Mouse (Mus musculus): Measurements from ENCODE around the gene Glod4.

Gene Glod4

DNA sequence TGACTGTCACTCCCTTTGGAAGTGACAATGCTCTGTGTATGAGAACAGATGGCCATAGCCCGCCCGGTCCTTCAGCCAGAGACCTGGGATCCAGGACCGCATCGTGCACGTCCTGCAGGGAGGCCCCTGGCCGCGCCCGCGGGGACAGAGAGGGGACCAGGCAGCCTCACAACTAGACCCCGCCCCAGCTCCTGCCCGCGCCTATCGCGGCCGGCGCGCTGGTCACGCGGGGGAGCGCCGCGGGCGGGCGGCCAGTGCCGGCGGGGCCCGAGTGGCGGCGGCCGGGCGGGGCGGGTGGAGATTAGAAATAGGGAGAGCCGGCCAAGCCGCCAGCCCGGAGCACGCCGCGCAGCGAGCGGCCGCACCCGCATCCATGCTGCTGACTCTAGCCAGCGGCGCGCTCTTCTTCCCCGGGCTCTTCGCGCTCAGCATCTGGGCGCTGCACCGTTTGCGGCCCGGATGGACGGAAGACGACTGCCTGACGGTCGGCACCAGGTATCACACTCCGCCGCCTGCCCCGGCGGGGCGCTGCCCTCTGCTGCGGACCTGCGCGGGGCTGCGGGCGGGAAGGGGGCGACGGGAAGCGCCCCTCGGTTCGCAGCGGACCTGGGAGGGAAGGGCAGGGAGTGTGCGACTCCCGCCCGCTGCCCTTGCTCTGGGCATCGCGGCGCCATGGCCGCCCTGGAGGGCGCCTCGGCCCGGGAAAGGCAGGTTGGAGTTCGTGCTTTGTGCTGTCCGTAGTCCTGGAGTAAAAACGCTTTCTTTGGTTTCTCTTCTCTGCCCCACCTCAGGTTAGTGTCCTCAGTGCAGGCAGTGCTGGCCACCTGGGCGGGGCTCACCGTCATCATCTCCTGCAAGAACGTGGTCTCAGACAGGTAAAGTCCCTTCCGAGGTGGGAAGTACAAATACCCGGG, 41.5 kb downstream of the Glod4 start:
- peak; percentile 84 for DNase-seq (ENCODE audit: low spot score)

DNA sequence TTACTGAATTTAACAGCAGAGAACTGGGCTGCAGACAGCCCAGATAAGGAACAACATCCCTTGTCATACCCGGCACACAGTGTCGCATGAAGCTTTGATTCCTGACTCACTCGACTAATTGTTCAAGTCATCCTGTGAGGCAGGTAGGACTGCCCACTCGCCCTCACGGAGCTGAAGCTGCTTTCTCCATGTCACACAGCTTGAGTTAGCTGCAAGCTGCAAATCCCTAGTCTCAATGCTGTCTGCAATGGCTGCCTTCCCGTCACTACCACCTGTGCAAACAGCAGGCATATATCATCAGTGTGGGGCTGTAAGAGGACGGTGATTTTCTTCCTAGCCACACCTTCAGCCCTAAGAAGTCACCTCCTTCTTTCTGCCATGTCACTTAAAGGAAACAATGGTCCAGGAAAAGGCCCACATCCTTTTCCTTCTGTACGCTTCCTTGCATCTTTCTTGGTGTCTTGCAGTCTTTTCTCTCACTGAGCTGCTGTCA, 46.5 kb downstream of the Glod4 start:
- DNase-seq (ENCODE audit: low spot score) = no peak

- DNase-seq (ENCODE audit: low spot score) = peak; percentile 15
Measured at GRCm38 (mm10) chr11:76196275-76196976, 47.1 kb downstream of the Glod4 start.

GRCm38 (mm10) chr11:76186908-76187307, 56.6 kb downstream of the Glod4 start:
- DNase-seq (ENCODE audit: low spot score) = no peak

DNA sequence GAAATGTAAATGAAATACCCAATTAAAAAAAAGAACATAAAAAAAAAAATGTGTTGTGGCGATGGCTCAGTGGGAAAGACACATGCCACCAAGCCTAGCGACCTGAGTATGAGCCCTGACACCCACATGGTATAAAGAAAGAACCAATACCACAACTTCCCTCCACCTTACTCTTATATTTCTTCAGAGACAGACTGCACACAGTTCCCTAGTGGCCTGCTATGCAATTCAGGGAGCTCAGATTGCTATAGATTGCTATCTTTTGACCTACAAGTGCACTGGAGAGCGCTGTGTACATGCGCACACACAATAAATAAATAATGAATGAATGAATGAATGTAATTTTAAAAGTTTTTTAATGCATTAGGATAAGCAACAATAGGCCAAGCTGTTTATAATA, 59.8 kb downstream of the Glod4 start:
- DNase-seq (ENCODE audit: low spot score) = no peak

GRCm38 (mm10) chr11:76180146-76180540, 63.4 kb downstream of the Glod4 start:
- DNase-seq (ENCODE audit: low spot score) = peak; percentile 15

DNA sequence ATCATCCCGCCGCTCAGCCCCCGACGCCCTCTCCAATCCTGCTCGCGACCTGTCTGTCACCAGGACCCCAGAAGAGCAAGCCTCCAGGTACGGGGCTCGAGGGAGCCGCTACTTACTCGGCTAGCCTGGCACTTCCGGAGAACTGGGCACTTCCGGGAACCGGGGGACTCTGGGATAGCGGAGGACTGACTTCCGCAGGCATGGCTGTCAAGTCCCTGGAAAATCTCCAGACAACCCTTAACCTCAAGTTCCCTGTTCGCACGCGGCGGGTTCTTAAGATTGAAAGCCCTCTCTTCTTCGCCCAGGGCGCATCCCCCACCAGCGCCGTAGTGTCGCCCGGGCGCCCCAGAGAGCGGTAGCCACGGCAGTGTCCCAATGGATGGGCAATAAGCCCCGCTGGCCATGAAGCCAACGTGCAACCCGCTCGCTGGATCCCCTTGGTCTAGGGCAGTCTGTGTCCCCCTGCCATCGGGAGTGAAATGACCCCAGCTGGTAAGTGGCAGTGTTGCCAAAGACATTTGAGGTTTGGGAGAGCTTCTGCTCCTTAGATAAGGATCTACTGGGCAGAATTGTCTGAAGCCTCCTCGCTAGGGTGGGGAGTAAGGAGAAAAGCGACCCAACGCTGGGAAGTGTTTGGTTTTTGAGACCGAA, 63.9 kb downstream of the Glod4 start, which contains the start of the genes Vps53 and Fam57a:
Gene Vps53, minus strand, starts transcription at position 153 of the 651 bp plus-strand sequence.
Gene Fam57a, plus strand, starts transcription at position 177 of the 651 bp plus-strand sequence.
- DNase-seq (ENCODE audit: low spot score) = peak; percentile 87

DNA sequence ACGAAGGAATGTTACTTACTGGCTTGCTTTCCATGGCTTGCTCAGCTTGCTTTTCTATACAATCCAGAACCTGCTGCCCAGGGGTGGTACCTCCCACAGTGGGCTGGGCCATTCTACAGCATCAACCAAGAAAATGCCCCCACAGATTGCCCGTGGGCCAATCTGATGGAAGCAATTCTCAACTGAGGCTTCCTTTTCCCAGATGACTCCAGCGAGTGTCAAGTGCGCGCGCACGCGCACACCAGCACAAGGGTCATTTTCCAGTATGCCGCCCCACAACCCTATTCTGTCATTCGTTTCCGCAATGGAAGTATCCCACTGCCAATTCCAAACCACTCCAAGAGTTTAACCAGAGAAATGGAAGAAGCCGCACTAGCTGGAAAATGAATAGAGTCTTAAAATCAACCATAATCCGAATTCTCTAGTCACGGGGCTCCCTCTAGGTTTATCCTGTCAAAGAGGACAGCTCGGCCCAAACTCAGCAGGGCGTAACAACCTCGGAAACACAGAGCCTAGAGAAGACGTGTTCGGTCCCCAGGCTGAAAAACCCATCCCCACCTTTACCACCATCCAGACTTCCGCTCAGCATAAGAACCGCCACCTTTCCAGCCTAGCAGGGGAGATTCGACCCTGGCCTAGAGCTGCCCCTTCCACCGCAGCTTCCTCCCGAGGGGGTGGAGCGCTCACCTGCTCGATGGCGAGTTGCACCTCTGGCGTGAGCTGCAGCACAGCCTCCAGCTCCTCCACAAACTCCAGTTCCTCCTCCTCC, 64.6 kb downstream of the Glod4 start:
- DNase-seq (ENCODE audit: low spot score) = peak; percentile 73

- DNase-seq (ENCODE audit: low spot score) = no peak
Measured at GRCm38 (mm10) chr11:76170207-76170606, 73.3 kb downstream of the Glod4 start.

DNA sequence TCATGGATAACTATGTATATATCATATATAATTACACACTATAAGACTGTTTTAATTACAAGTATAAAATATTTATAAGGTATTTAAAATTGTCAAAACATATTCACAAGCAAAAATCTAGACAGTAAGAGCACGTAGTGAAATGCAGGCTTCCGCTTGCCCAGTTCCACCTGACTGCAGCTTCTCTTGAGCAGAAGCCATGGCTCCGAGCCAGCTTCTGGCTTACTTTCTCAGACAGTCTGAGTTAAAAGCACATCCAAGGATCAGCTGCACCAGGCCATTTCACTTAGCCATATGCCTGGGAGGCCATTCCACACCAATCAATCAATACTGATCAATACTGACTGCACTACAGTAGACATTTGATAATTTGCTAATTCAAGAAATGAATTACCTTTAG, 74.5 kb downstream of the Glod4 start:
- DNase-seq (ENCODE audit: low spot score) = peak; percentile 29

GRCm38 (mm10) chr11:76167079-76167765, 76.3 kb downstream of the Glod4 start:
- peak; percentile 73 for DNase-seq (ENCODE audit: low spot score)

DNA sequence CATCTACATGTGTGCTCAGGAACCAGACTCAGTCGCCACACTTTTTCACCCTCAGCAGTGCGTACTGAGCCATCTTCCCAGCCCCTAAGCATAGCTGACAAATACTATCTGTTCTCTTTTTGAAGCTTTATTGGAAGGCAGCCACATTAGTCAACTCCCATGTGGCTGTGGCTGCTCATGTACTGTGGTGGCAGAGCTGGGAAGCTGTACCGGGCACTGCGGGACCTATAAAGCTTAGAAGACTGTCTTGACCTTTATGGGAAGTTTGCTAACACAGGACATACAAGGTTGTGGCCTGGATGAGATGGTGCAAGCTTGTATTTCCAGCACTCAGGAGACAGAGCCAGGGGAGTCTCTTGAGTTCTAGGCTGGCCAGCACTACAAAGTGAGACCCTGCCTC, 76.9 kb downstream of the Glod4 start:
- DNase-seq (ENCODE audit: low spot score) = peak; percentile 36

DNA sequence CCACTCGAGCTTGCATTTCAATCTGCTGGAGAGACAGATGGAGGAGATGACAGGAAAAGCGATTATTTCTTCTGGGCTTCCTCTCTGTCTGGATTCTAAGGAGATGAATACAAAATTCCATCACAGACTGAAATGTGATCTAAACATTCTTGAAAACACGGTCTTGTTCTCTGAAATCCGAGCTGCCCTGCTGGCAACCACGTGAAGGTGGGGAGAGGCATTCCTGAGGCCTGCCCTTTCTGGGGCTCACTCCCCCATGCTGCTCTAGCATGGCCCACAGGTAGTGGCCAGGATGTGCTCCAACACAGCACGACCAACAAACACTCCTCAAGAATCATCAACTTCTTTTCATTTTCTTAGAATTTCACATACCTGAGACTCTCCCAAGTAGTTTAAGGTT, 83.3 kb downstream of the Glod4 start:
- DNase-seq (ENCODE audit: low spot score) = no peak

DNA sequence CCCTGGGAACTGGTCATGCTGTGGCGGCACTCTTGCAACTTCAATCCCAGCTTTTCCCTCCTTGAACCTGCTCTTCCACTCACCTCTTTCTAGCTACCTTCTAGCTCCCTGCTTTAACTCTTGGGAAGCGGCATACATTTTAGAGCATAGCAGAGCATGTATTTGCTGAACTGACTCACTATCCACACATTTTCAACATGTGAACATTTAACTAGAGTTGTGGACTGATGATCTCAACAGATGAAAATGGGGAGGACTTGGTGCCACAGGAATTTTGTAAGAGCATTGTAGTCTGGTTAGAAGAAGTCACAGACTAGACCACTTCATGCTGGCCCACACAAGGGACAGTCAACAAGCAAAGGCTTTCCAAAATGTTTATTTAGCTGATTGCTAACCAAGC, 85.2 kb downstream of the Glod4 start:
- no peak for DNase-seq (ENCODE audit: low spot score)

GRCm38 (mm10) chr11:76154861-76155260, 88.7 kb downstream of the Glod4 start:
- no peak for DNase-seq (ENCODE audit: low spot score)

DNA sequence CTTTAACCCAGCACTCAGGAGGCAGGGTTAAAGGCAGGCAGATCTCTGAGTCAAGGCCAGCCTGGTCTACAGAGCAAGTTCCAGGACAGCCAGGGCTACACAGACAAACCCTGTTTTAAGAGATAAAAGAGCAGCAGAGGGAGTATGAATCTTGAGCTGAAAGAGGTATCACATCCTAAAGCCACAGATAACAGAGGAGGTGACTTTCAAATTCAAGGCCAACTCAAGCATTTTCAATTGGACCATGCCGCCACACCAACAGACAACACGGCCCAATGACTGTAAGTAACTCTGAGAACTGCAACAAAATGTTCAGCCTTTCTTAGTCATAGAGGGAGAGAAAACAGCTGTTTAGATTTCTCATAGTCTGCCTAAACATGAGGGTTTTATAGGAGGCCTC, 89.3 kb downstream of the Glod4 start:
- DNase-seq (ENCODE audit: low spot score) = no peak

DNA sequence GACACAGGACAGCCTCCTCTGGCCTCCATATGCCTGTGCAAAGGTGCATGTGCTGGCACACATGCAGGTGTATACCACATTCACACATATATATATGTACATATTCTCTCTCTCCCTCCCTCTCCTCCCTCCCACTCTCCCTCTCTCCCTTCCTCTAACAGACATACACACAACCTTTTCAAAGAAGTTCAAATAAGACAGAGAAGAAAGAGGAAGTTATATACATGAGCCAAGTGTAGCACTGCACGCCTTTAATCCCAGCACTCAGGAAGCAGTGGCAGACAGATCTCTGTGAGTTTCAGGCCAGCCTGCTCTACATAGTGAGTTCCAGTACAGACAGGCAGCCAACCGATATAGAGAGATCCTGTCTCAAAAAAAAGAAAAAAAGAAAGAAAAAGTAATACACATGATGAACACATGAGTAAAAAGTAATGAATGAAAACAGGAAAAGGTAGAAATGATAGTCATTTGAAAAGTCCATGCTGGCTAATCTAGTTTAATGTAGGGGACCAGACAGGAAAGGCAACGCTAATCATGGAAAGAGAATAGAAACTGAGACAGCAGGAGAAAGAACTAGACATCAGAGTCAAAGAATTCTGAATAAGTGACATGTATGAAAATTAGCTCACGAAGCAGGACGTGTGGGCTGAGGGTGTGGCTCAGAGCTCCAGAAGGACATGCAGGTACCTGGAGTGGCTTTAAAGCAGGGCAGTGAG, 90.1 kb downstream of the Glod4 start:
- DNase-seq (ENCODE audit: low spot score) = no peak

DNA sequence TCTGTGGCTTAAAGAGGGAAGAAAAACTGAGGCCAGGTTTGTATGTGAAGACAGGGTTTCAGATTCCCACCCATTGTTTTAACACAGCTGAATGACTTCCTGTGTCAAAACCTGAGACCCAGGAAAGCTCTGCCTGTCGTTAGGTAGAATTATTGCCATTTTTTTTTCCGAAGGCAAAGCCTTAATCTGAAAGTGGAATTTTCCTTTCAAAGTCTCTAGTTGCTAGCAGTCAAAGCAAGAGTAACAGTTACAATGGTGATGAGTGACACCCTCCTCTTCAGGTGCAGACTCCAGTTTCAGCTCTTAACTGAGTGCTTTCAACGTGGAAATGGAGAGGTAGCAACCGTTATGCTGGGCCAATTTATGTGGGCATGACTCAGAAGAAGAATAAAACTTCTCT, 92.5 kb downstream of the Glod4 start:
- no peak for DNase-seq (ENCODE audit: low spot score)

DNA sequence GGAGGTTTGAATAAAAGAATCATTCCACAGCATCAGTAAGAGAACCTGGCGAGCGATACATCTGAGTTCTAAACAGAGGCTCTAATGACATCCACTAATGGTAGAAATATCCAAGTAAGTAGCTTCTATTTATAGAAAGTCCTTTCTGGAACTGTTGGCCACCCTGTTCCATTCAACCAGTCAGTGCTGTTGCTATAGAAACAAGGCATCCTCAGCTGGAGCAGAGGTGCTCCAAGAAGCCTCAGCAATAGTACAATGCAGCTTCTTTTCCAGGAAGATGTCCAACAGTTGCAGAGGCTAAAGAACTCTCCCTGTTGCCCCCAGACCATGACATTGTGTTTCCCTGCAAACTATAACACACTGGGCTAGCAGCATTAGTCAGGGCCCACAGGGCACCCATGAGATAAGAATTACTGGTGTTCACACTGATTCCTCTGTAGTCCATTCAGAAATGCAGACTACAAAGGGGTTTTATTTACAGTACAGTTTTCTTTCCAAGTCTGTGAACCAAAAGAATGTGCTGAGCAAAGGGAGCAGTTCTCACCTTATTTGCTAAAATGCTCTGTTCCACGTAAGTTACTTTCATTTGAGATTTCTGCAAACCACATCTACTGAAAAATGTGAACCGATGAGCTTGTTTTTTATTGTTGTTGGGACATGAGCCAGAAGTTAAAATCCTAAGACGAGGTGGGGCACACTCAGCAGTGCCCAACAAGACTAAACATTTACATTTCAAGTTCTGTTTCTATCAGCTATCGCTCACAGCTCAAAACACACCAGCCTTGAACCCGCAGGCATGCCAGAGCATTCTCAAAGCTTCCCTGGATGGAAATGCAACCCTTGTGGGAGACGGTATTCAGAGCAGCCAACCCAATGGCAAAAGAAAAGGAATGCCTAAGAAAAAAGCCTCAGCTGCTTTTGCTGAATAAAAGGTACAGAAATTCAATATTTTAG, 95.2 kb downstream of the Glod4 start:
- DNase-seq (ENCODE audit: low spot score) = peak; percentile 17

All from MN1 (cell line).